Mouse (Mus musculus) embryonic facial prominence, embryonic 11.5 days (tissue): ENCODE measurements around the gene Mef2d. TPM values are rescaled to one million over a fixed set of nuclear protein-coding genes. Genes with fewer than 3 reads are reported as not detected.

Source experiments
- ATAC-seq: fragments of 200-750 bp; cut with Nextera tagmentation; replicated peaks from 2 replicates; pipeline ENCODE4 v1.8.0; 2017; ENCODE audit warnings: low read depth; ENCODE audit not compliant: insufficient number of reproducible peaks, low FRiP score, low TSS enrichment
- DNase-seq: peaks from one replicate; pipeline ENCODE4 v3.0.0-alpha.2; 2015; ENCODE audit warnings: low spot score
- H3K27ac ChIP-seq: fragments of 300-500 bp; sonication (generic); replicated peaks from 2 replicates; pipeline ENCODE4 v1.5.1; 2014; ENCODE audit warnings: mild to moderate bottlenecking, low read depth, low read length, control low read depth
- H3K27me3 ChIP-seq: fragments of 300-500 bp; sonication (generic); 2 replicates; pipeline ENCODE4 v1.6.1; 2014; ENCODE audit warnings: mild to moderate bottlenecking, low read length, moderate library complexity, mixed read lengths; ENCODE audit not compliant: control insufficient read depth, insufficient read depth
- H3K36me3 ChIP-seq: fragments of 300-500 bp; sonication (generic); replicated peaks from 2 replicates; pipeline ENCODE4 v1.6.1; 2014; ENCODE audit warnings: low read depth, mild to moderate bottlenecking, low read length, moderate library complexity, mixed read lengths; ENCODE audit not compliant: control insufficient read depth, insufficient read depth
- H3K4me1 ChIP-seq: fragments of 300-500 bp; sonication (generic); 2 replicates; pipeline ENCODE4 v1.6.1; 2014; ENCODE audit warnings: low read length, mixed read lengths; ENCODE audit not compliant: control insufficient read depth, insufficient read depth
- H3K4me2 ChIP-seq: fragments of 300-500 bp; sonication (generic); 2 replicates; pipeline ENCODE4 v1.6.1; 2014; ENCODE audit warnings: low read depth, mild to moderate bottlenecking, control low read depth, low read length, moderate library complexity
- H3K4me3 ChIP-seq: fragments of 300-500 bp; sonication (generic); 2 replicates; pipeline ENCODE4 v1.5.1; 2014; ENCODE audit warnings: low read depth, low read length, control low read depth
- H3K9ac ChIP-seq: fragments of 300-500 bp; sonication (generic); replicated peaks from 2 replicates; pipeline ENCODE4 v1.6.1; 2014; ENCODE audit warnings: mild to moderate bottlenecking, control low read depth, low read length
- H3K9me3 ChIP-seq: fragments of 300-500 bp; sonication (generic); replicated peaks from 2 replicates; pipeline ENCODE4 v1.6.1; 2016; ENCODE audit warnings: mild to moderate bottlenecking, low read length, inconsistent platforms, mixed read lengths; ENCODE audit not compliant: control insufficient read depth
- WGBS: fragments of 180-500 bp; shearing (Covaris S2); extraction: QIAGEN DNeasy Blood & Tissue Kit; methylation state at CpG from one replicate; pipeline ENCODE4 v1.1.7; 2014; 5-methylcytosine and 5-hydroxymethylcytosine counted together
- polyA plus RNA-seq: library from polyadenylated mRNA; unstranded; fragments of >200 nt; fragmentation: Nextera tagmentation; extraction: Ambion mirVana; gene quantifications from 2 replicates; pipeline ENCODE4 v1.2.1, GENCODE M21; 2014

Mef2d gene
- polyA plus RNA-seq, 1 experiment from 2014 or later: 12.5 TPM

DNA sequence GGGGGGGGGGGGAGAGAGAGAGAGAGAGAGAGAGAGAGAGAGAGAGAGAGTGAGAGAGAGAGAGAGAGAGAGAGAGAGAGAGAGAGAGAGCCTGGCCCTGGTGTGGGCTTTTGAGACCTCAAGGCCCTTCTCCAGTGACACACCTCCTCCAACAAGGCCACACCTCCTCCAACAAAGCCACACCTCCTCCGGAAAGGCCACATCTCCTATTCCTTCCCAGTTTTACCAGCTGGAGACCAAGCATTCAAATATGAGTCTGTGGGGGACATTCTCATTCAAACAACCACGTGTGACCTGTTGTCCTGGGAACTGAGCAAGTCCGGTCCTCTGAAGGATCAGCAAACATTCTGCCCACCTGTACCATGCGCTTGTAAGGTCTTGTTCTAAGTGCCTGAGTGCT is 13.2 kb upstream of the Mef2d start:
- H3K9me3 ChIP-seq: no peaks in the 10 kb centered on the region
- no peak overlapping the region for H3K9ac ChIP-seq
- no peaks in the 10 kb centered on the region for H3K4me1 ChIP-seq
- H3K4me3 ChIP-seq: no peak overlapping the region
- 58% methylated on average over 4 of the region's 4 CpGs for WGBS
- no peaks in the 10 kb centered on the region for H3K36me3 ChIP-seq
- no peaks in the 10 kb centered on the region for H3K27me3 ChIP-seq
- ATAC-seq (no peak), DNase-seq (no peak)
- H3K4me2 ChIP-seq: no peak overlapping the region
- no peak overlapping the region for H3K27ac ChIP-seq

DNA sequence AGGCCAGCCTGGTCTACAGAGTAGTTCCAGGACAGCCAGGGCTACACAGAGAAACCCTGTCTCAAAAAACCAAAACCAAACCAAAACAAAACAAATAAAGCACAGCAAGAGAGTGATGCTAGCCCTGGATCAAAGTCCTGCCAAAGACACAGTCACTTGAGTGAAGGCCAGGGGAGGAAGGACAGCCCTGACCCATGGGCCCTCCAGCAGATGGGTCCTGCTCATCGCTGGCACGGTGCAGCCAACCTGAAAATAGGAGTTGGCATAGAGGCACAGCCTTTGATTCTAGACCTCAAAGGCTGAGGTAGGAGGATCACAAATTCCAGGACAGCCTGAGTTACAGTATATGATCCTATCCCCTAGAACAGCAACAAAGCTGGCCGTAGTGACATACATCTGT is 11.1 kb upstream of the Mef2d start:
- ATAC-seq: no peak
- H3K27me3 ChIP-seq: no peaks in the 10 kb centered on the region

DNA sequence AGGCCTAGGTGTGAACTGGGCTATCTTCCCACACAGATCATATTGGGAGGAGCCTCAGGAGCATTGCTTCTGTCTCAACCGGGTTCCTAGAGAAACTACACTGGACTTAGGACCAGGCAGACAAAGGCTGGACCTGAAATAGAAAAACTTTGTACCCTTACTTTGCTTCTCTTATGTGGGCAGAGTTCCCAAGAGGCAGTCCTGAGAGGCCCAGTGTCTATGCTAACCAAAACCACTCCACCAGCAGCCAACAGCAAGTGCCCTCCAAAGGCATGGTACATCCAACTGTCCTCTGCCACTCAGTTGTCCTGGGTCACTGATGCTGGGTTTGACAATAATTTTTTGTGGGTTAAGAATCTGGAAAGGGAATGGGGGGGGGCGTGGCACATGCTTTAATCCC is 9.7 kb upstream of the Mef2d start:
- Histone ChIP-seq H3K9me3 (no peaks in the 10 kb centered on the region), H3K36me3 (no peaks in the 10 kb centered on the region), H3K4me2 (no peak overlapping the region), H3K27ac (no peak overlapping the region), H3K4me3 (no peak overlapping the region), H3K27me3 (no peaks in the 10 kb centered on the region), H3K9ac (no peak overlapping the region), H3K4me1 (no peaks in the 10 kb centered on the region)
- ATAC-seq (no peak), DNase-seq (no peak)
- WGBS: 69% methylated on average over 2 of the region's 2 CpGs

More for the DNA sequence above, 11.1 kb upstream of the Mef2d start:
- DNase-seq: no peak
- no peaks in the 10 kb centered on the region for H3K36me3 ChIP-seq
- WGBS: 93% methylated on average over 3 of the region's 3 CpGs
- H3K9ac ChIP-seq: no peak overlapping the region
- H3K27ac ChIP-seq: no peak overlapping the region
- no peak overlapping the region for H3K4me3 ChIP-seq
- H3K4me1 ChIP-seq: no peaks in the 10 kb centered on the region
- H3K9me3 ChIP-seq: no peaks in the 10 kb centered on the region
- no peak overlapping the region for H3K4me2 ChIP-seq

DNA sequence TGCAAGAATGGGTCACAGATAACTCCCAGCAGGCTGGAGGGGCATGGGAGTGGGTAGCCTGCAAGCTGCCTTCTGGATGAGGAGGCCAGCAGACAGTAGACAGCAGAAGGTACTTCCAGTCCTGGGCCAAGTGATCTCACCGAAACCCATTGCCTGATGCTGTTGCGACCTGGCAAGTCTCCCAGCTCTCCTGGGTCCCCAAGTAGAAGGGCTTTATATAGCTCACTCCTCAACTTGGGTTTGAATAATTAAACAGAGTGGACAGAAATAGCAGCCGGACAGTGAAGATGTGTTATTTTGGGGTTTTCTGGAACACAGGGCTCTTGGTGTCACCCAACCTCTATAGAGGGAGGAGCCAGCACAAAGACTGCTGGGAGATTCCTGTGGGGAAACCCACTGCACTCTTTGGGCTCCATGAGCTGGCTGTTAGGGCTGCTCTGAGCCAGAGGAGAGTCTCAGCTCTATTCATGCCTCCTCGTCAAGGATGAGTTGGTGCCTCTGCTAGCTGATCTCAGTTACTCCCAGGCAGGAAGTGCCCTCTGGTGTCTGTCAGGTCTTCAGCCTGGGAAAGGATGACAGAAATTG is 8.9 kb upstream of the Mef2d start:
- H3K4me2 ChIP-seq: no peak overlapping the region
- ATAC-seq (no peak), DNase-seq (no peak)
- H3K4me1 ChIP-seq: no peaks in the 10 kb centered on the region
- WGBS: 62% methylated on average over 4 of the region's 4 CpGs
- no peak overlapping the region for H3K27ac ChIP-seq
- H3K27me3 ChIP-seq: no peaks in the 10 kb centered on the region
- no peaks in the 10 kb centered on the region for H3K9me3 ChIP-seq
- H3K4me3 ChIP-seq: no peak overlapping the region
- no peak overlapping the region for H3K9ac ChIP-seq
- H3K36me3 ChIP-seq: no peaks in the 10 kb centered on the region

DNA sequence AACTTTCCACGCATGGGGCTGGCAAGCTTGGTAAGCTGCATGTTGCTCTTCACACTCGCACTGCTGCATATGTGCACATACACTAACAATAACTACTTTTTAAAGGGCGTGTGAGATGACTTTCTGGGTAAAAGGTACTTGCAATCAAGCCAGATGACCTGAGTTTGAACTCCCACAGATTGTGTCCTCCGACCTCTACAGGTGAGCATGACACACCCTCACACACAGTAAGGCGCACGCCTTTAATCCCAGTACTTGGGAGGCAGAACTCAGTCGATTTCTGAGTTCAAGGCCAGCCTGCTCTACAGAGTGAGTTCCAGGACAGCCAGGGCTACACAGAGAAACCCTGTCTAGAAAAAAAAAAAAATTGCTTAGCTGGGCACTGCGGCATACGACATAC is 5.8 kb upstream of the Mef2d start:
- H3K4me3 ChIP-seq: no peak overlapping the region
- DNase-seq (no peak), ATAC-seq (no peak)
- no peak overlapping the region for H3K4me2 ChIP-seq
- no peak overlapping the region for H3K9ac ChIP-seq
- H3K27me3 ChIP-seq: no peaks in the 10 kb centered on the region
- no peaks in the 10 kb centered on the region for H3K4me1 ChIP-seq
- WGBS: 78% methylated on average over 9 of the region's 9 CpGs
- no peaks in the 10 kb centered on the region for H3K9me3 ChIP-seq
- no peak overlapping the region for H3K27ac ChIP-seq
- no peaks in the 10 kb centered on the region for H3K36me3 ChIP-seq

DNA sequence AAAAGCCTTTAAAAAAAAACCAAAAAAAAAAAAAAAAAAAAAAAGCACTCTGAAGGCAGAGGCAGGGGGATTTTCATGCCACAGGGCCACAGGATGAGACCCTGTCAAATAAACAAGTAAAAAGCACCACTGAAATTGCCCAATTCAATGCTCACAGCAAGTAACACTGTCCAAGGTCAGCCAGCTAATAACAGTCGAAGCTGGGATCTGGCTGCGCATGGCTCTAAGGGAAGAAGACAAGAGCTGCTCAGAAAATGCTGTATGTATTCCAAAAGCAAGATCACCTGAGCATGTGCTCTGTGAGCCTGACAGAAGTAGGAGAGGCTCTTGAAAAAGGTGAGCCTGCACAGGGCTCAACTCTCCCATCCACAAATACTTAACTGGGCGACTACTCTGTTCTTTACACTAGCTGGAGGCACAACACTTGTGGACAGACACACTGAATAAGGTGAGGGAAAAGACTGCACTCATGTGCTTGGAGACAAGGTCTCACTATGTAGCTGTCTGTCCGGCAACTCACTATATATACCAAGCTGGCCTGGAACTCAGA is 5.2 kb upstream of the Mef2d start:
- Histone ChIP-seq H3K27ac (no peak overlapping the region), H3K4me3 (no peak overlapping the region), H3K27me3 (no peaks in the 10 kb centered on the region), H3K9me3 (no peaks in the 10 kb centered on the region), H3K9ac (peak overlapping the region; percentile 37; the same call in 1 of the 2 replicates), H3K4me1 (no peaks in the 10 kb centered on the region), H3K4me2 (no peak overlapping the region; the same call in 1 of the 2 replicates), H3K36me3 (no peaks in the 10 kb centered on the region)
- ATAC-seq (no peak), DNase-seq (no peak)
- WGBS: 78% methylated on average over 4 of the region's 4 CpGs

DNA sequence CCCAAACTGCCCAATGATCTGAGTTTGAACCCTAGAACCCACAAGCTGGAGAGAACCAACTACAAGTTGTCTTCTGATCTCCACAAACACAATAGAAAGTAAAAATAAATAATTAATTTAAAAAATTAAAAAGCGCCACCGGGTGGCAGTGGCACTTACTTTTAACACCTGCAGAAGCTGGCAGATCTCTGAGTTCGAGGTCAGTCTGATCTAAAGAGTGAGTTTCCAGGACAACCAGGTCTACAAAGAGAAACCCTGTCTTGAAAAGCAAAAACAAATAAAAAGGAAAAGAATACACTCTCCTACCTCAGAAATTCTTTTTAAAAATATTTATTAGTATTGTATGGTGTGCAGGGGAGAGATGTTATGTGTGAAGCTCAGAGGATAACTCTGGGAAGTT is 4.4 kb upstream of the Mef2d start:
- no peaks in the 10 kb centered on the region for H3K4me1 ChIP-seq
- no peak for ATAC-seq
- WGBS: 13% methylated on average over 3 of the region's 3 CpGs

DNA sequence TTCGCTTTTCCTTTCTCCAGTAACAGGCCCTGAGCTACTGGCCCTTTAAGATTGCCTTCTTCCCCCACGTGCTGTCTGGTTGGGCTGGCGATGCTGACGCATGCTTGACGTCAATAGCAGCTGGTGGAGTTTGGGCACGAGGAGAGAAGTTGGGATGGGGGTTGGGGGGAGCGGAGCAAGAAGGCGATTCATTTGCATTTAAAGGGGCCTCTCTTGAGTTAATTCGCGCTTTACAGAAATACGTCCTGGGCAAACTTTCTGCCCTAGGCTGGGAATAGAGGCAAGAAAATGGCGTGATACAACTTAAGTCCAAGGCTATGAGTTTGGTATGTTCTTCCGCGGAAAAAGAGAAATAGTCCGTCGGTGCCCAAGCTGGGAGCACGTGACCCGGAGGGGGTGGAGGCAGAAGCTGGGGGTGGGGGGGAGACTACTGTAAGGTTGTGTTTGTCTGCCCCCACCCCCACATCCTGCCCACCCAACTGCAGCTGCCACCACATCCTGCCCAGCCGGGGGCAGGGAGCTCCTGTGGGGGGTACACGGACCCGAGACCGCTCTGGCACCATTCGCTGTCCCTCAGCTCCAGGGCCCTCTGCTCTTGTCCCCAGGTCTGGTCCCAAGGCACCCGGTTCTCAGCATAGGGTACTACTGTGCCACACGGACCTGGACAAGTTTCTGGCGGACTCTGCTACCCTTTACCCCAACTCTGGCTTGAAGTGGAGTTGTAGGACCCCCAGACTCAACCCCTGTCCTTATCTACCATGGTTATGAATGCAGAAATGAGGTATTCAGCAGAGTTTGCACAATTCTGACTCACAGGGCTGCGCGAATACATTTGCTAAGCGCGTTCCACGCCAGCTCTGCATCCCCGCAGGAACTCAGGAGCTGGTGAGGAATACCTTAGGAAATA is 3.6 kb upstream of the Mef2d start:
- H3K4me1 ChIP-seq: no peaks in the 10 kb centered on the region
- H3K36me3 ChIP-seq: no peaks in the 10 kb centered on the region
- H3K27ac ChIP-seq: peak overlapping the region; percentile 30
- H3K9ac ChIP-seq: peak overlapping the region; percentile 69
- H3K9me3 ChIP-seq: no peaks in the 10 kb centered on the region
- peak; percentile 96 for DNase-seq
- under 1% methylated on average over 32 of the region's 32 CpGs for WGBS
- ATAC-seq: peak; percentile 48
- no peaks in the 10 kb centered on the region for H3K27me3 ChIP-seq
- peak overlapping the region; percentile 57 for H3K4me3 ChIP-seq
- H3K4me2 ChIP-seq: peak overlapping the region; percentile 95

More for the DNA sequence above, 4.4 kb upstream of the Mef2d start:
- H3K4me2 ChIP-seq: peak overlapping the region; percentile 59
- no peaks in the 10 kb centered on the region for H3K9me3 ChIP-seq
- peak overlapping the region; percentile 60 for H3K9ac ChIP-seq
- no peaks in the 10 kb centered on the region for H3K36me3 ChIP-seq
- peak overlapping the region; percentile 57 for H3K4me3 ChIP-seq
- peak overlapping the region; percentile 30 for H3K27ac ChIP-seq
- no peaks in the 10 kb centered on the region for H3K27me3 ChIP-seq
- DNase-seq: peak; percentile 26
